Mouse (Mus musculus) kidney, postnatal 0 days (tissue): ENCODE data around the gene Usp29. TPM values are rescaled to one million over a fixed set of nuclear protein-coding genes. Genes with fewer than 3 reads are reported as not detected.

Experiments
- ATAC-seq: fragments of 200-750 bp; cut with Nextera tagmentation; replicated peaks from 2 replicates; pipeline ENCODE4 v1.8.0; 2017; ENCODE audit warnings: low read depth, moderate number of reproducible peaks, moderate TSS enrichment, moderate library complexity; ENCODE audit not compliant: low FRiP score
- DNase-seq: peaks from one replicate; pipeline ENCODE4 v3.0.0-alpha.2; 2016; ENCODE audit warnings: low spot score
- H3K27ac ChIP-seq: fragments of 300-500 bp; sonication (generic); 2 replicates; pipeline ENCODE4 v1.5.1; 2014; ENCODE audit warnings: mild to moderate bottlenecking
- H3K27me3 ChIP-seq: fragments of 300-500 bp; sonication (generic); 2 replicates; pipeline ENCODE4 v1.6.1; 2014; ENCODE audit warnings: low read length, mixed read lengths; ENCODE audit not compliant: insufficient read depth
- H3K36me3 ChIP-seq: fragments of 300-500 bp; sonication (generic); 2 replicates; pipeline ENCODE4 v1.6.1; 2014; ENCODE audit warnings: low read length, mixed read lengths; ENCODE audit not compliant: insufficient read depth
- H3K4me1 ChIP-seq: fragments of 300-500 bp; sonication (generic); replicated peaks from 2 replicates; pipeline ENCODE4 v1.6.1; 2014; ENCODE audit warnings: antibody characterized with exemption, low read length, mixed read lengths; ENCODE audit not compliant: insufficient read depth
- H3K4me2 ChIP-seq: fragments of 300-500 bp; sonication (generic); 2 replicates; pipeline ENCODE4 v1.6.1; 2014; ENCODE audit warnings: mild to moderate bottlenecking, low read length, moderate library complexity, mixed read lengths
- H3K4me3 ChIP-seq: fragments of 300-500 bp; sonication (generic); replicated peaks from 2 replicates; pipeline ENCODE4 v1.5.1; 2014; ENCODE audit warnings: low read depth, low read length
- H3K9ac ChIP-seq: fragments of 300-500 bp; sonication (generic); 2 replicates; pipeline ENCODE4 v1.6.1; 2014; ENCODE audit warnings: low read depth, low read length
- H3K9me3 ChIP-seq: fragments of 300-500 bp; sonication (generic); replicated peaks from 2 replicates; pipeline ENCODE4 v1.6.1; 2016; ENCODE audit warnings: low read length, inconsistent platforms, mixed read lengths
- CTCF ChIP-seq: IDR thresholded peaks from 2 replicates; pipeline ENCODE4 v1.5.1; 2016; ENCODE audit warnings: antibody characterized with exemption, low read depth, mild to moderate bottlenecking, moderate library complexity
- WGBS: fragments of 180-500 bp; shearing (Covaris S2); extraction: QIAGEN DNeasy Blood & Tissue Kit; methylation state at CpG from one replicate; pipeline ENCODE4 v1.1.7; 2014; 5-methylcytosine and 5-hydroxymethylcytosine counted together
- polyA plus RNA-seq: library from polyadenylated mRNA; unstranded; fragments of >200 nt; fragmentation: Nextera tagmentation; extraction: Ambion mirVana; gene quantifications from 2 replicates; pipeline ENCODE4 v1.2.1, GENCODE M21; 2015

The Usp29 gene
- polyA plus RNA-seq, 1 experiment from 2014 or later, result 1.7 TPM

DNA sequence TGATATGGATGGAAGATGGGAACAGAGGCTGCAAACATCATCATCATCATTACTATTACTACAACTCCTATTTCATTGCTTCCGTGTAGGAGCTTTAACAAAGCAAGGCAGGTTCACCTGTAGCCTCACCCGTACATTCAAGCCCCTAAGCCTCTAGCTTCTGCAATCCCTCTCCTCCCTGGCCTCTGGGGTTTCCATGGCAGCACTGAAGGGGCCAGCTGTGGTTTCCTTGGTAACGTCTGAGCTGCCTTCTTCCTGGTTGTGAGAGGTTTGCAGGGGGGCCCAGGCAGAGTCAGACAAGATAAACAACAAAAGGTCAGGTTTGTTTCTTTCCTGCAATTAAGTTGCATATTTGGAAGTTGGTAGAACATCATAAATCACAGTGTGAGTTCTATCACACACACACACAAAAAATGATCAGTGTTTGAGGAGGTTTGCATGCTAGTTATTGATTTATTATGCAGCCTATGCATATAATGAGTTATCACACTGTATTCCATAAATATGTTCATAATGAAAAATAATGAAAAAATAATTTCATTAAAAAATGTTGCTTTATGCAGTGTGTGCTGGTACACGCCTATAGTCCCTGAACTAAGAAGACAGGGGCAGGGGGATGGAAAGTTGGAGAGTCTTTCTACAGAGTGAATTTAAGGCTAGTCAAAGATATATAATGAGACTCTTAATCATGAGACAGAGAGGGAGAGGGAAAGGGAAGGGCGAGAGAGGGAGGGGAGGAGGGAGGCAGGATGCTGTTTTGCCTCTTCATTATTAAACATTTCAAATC is 121.5 kb downstream of the Usp29 start:
- Histone ChIP-seq H3K4me1 (no peaks in the 10 kb centered on the region; the same call in 1 of the 2 replicates), H3K4me3 (no peak overlapping the region), H3K27ac (no peak overlapping the region), H3K27me3 (no peaks in the 10 kb centered on the region), H3K4me2 (no peak overlapping the region), H3K36me3 (no peaks in the 10 kb centered on the region), H3K9me3 (no peaks in the 10 kb centered on the region), H3K9ac (no peak overlapping the region)
- WGBS, result 26% methylated on average over 5 of the region's 5 CpGs
- no peak for TF ChIP-seq CTCF
- ATAC-seq (peak; percentile 73), DNase-seq (peak; percentile 85)

GRCm38 (mm10) chr7:6855613-6856405 is 125.4 kb downstream of the Usp29 start:
- no peak for DNase-seq
- no peak overlapping the region for H3K9ac ChIP-seq
- no peak for ATAC-seq
- no peaks in the 10 kb centered on the region; the same call in 1 of the 2 replicates for H3K4me1 ChIP-seq
- H3K4me2 ChIP-seq, result no peak overlapping the region
- H3K4me3 ChIP-seq, result no peak overlapping the region
- no peak overlapping the region for H3K27ac ChIP-seq
- 35% methylated on average over 10 of the region's 10 CpGs for WGBS
- no peaks in the 10 kb centered on the region for H3K27me3 ChIP-seq
- TF ChIP-seq CTCF, result no peak
- H3K9me3 ChIP-seq, result no peaks in the 10 kb centered on the region
- no peaks in the 10 kb centered on the region for H3K36me3 ChIP-seq

DNA sequence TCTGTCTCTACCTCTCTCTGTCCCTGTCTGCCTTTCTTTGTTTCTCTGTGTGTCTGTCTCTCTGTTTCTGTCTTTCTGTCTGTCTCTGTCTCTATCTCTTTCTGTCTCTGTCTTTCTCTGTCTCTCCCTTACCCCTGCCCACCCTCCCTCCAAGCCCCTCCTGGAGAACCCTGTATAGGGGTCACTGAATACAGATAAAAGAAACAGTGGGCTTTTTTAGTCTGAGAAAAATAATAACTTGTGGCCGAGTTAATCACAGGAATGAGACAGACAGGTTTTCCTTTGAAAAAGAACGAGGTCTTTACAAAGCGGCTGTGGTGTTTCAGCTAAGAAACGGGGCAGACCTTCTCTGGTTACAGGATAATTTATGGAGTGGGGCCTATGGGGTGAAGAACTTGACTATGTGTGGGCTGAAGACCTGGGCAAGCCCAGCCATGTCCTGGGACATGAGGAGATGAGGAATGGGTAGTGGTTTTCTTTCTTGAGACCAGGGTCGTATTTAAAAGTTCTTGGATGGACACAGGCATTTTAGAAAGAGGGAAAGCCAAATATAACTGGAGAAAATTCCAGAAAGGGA is 128.4 kb downstream of the Usp29 start:
- no peak overlapping the region for H3K4me2 ChIP-seq
- H3K9me3 ChIP-seq, result no peaks in the 10 kb centered on the region
- TF ChIP-seq CTCF, result no peak
- peak; percentile 92 for DNase-seq
- H3K4me3 ChIP-seq, result no peak overlapping the region
- WGBS, result 9% methylated on average over 5 of the region's 5 CpGs
- ATAC-seq, result peak; percentile 69; the same call in 1 of the 2 replicates
- H3K9ac ChIP-seq, result no peak overlapping the region
- H3K4me1 ChIP-seq, result no peaks in the 10 kb centered on the region; the same call in 1 of the 2 replicates
- H3K36me3 ChIP-seq, result no peaks in the 10 kb centered on the region
- H3K27ac ChIP-seq, result peak overlapping the region; percentile 67
- H3K27me3 ChIP-seq, result no peaks in the 10 kb centered on the region

DNA sequence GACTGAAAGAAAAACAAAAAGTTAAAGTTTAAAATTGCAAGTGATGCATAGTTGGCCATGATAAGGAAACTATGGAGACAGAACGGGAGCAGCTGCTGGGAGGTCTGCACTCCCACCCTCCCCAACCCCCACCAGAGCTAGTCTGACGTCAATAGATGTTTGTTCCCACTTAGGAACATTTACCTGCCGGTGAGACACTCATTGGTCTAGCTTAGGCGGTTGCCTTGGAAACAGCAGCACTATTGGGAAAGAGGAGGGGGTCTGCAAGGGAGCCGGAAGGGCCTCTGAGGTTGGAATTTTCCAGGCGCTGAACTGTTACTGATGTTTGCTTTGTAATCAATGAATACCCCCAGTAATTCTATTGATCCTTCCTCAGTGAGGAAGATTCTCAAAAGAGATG is 130.3 kb downstream of the Usp29 start:
- Histone ChIP-seq H3K36me3 (no peaks in the 10 kb centered on the region), H3K9ac (no peak overlapping the region), H3K27ac (no peak overlapping the region), H3K4me2 (no peak overlapping the region), H3K4me1 (no peaks in the 10 kb centered on the region; the same call in 1 of the 2 replicates), H3K27me3 (no peaks in the 10 kb centered on the region), H3K9me3 (no peaks in the 10 kb centered on the region), H3K4me3 (no peak overlapping the region)
- TF ChIP-seq CTCF, result no peak
- 10% methylated on average over 6 of the region's 6 CpGs for WGBS
- ATAC-seq (no peak), DNase-seq (peak; percentile 58)

GRCm38 (mm10) chr7:6866351-6866750 is 136.0 kb downstream of the Usp29 start:
- Histone ChIP-seq H3K27me3 (no peaks in the 10 kb centered on the region), H3K4me3 (no peak overlapping the region), H3K9ac (no peak overlapping the region), H3K36me3 (no peaks in the 10 kb centered on the region), H3K4me1 (no peaks in the 10 kb centered on the region), H3K9me3 (no peaks in the 10 kb centered on the region), H3K4me2 (no peak overlapping the region), H3K27ac (no peak overlapping the region)
- TF ChIP-seq CTCF, result no peak
- ATAC-seq, result no peak
- no peak for DNase-seq

GRCm38 (mm10) chr7:6868831-6869230 is 138.5 kb downstream of the Usp29 start:
- Histone ChIP-seq H3K4me1 (no peaks in the 10 kb centered on the region), H3K36me3 (no peaks in the 10 kb centered on the region), H3K27ac (no peak overlapping the region), H3K27me3 (no peaks in the 10 kb centered on the region), H3K9me3 (no peaks in the 10 kb centered on the region), H3K9ac (no peak overlapping the region), H3K4me2 (no peak overlapping the region), H3K4me3 (no peak overlapping the region)
- ATAC-seq (no peak), DNase-seq (no peak)
- TF ChIP-seq CTCF, result no peak
- WGBS, result 87% methylated on average over 3 of the region's 3 CpGs
